Mouse (Mus musculus) heart, adult 2 months (tissue): ENCODE measurements around the gene Il9r.

Experiments used
- CTCF ChIP-seq: fragments of 200-600 bp; IDR thresholded peaks from 2 replicates; pipeline ENCODE4 v1.8.1; 2022; ENCODE audit warnings: antibody characterized with exemption, mild to moderate bottlenecking, moderate library complexity
- POLR2A ChIP-seq: fragments of 200-500 bp; IDR thresholded peaks from 2 replicates; pipeline ENCODE4 v1.6.1; 2011; ENCODE audit warnings: mild to moderate bottlenecking, low read depth, low read length, control low read depth; ENCODE audit not compliant: insufficient read depth

DNA sequence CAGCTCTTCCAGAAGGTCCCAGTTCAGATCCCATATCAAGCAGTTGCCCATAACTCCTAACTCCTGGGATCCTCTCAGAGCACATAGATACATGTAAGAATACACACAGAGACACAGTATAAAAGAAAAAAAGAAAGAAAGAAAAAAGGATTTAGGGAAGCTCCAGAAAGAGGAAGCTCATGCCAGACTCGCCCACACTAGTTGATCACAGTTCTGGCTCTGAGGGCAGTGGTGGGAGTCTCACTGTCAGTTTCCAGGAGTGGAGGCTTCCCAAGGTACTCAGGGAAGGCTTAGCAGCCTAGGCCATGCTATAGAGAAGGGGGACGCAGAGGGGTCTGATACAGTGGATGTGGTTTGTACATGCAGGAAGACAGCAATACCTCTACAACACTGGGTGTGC is 31.0 kb upstream of the Il9r start:
- TF ChIP-seq CTCF (no peak), POLR2A (no peak)
